Mouse (Mus musculus) embryo, embryonic 10.5 days (tissue): ENCODE measurements at regions not wholly inside any gene's neighbourhood (a gene's known extent, or its start where the extent isn't known, plus 50 kb on each side); places are given as distances from the start of the nearest gene placed in this dataset.
A peak's percentile ranks its signal among the peaks of the same experiment; 100 is the strongest.

ENCODE experiments used
- DNase-seq: peaks from one replicate; pipeline ENCODE4 v3.0.0-alpha.2; 2015; ENCODE audit warnings: low spot score

DNA sequence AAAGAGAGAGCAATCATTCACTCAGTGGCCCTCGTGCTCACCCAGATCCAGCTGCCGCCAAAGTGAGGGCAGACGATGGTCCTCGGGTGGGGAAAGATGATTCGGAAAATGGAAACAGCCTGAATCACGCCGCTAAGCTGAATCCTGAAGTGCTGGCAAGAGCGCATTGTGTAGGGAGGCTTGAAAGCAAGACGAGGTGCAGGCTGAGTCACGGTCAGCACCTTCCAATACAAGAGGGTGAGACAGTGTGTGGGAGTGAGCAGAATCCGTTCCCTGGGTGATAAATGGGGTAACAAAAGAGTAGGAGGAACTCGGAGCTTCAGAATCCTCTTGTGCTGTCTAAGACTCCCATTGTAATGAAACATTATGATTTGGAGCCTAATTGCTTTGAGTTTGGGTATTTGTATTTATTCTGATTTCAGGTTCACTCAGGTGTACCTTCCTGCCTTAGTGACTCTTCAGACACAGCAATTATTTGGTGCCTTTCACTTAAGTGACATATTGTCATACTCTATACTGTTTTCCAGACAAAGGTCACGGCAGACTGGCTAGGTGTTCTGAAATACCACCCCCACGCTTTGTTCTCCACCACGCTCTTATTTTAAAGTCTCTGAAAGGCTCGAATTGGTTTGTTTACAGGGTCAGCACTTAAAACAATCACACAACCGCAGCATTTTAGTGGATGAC is 70.0 kb downstream of the Mbip start:
- peak; percentile 13 for DNase-seq

- no peak for DNase-seq
Measured at GRCm38 (mm10) chr12:56265049-56265448, 80.6 kb downstream of the Mbip start.

DNA sequence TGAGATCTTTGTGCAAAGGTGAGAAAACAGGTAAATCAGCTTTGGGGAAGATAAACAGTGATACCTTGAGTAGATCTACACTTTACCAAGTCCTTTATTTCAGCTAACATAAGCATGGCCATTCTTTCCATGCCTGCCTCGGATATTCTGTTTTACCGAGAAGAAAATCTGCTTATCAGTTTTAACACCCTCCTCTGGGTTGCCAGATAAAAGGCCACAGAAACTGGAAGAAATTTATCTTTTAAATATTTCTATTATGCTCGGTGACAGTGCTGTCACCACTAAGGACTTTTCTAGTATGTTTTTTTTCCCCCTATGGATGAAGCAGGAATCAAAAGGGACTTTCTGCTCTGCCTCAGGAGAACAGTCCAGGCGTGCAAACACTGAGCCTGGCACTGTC is 84.2 kb downstream of the Mbip start:
- no peak for DNase-seq

- peak; percentile 68 for DNase-seq
Measured at GRCm38 (mm10) chr12:56258401-56259050, 87.2 kb downstream of the Mbip start.

DNA sequence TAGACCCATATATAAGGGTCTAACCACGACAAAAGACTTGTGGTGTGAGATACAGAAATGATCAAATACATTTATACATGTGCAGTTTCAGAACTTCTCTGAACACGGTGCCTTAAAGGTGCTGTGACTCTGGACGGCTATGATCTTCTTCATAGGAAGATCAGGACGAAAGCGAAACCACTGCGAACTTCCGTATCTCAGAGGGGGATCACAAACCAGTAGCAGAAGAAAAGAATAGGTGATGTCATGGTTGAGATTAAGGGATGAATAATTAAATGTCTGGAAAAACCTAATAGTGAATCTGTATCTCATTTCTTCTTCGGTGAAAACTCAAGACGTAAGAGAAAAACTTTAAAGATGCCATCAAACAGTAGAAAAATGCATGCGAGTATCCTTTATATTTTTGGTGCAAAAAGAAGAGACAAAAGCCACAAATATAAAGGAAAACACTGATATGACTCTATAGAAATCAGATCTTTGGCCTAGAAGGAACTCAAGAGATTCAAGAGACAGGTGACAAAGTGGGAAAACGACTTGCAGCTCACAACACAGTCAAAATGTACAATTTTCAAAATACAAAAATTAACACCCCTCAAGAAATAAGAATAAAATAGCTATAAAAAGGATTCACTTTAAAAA is 89.3 kb downstream of the Mbip start:
- no peak for DNase-seq

DNA sequence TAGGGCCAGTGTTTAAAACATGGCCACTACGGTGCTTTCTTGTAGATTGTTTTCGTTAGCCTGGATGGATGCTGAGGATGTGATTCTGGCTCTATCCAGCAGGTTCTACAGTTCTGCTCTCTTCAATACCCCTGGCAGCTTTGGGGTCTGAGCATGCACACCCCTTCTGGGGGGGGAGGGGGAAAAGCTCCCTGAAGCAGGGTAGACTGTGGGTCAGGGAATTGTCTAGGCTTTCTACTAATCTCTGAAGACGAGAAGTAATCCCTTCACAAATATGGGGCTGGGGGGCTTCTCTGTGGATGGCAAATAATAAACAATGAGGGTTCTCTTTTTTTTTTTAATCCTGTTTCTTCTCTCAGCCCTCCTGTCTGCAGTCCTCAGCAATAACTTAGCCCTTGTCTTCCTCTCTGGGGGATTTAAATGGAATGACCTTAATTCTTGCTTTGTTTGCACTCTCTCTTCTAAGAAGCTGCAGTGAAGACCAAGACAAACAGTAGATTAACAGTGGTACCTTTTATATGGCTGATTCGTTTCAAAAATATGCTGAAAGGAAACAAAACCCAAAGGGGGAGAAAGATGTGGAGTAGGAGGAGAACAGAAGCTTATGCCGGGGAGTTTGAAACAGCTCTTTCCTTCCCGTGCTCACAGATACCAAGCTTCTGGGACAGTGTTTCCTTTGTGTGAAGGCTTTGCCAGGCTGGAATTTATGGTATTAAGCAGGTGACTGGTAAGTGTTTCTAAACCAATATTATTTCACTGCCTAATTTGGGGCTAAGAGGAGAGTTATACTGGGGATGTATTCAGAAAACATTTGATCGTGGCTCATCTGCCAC is 92.9 kb downstream of the Mbip start:
- no peak for DNase-seq

GRCm38 (mm10) chr12:56250262-56250661 is 95.4 kb downstream of the Mbip start:
- no peak for DNase-seq

- no peak for DNase-seq
Measured at GRCm38 (mm10) chr12:56246406-56246805, 99.3 kb downstream of the Mbip start.

DNA sequence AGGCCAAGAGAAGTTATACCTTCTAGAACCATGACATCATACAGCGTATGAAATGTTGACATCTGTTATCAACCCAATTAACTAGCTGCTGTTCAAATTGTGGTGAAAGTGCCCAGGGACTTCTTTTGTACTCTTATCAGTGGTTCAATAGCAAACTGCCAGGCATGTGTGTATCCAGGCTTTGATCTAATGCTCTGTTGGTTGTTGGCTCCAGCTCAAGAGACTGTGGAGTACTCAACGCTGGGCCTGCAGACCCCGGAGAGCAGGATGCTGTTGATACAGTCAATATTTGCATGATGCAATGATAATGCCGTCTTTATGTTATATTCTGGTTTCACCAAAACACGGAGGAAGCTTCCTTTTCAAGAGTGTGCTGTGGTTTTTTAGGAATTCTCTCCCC is 102.9 kb downstream of the Mbip start:
- DNase-seq, result no peak

GRCm38 (mm10) chr12:56241735-56242134 is 104.0 kb downstream of the Mbip start:
- peak; percentile 82 for DNase-seq

DNA sequence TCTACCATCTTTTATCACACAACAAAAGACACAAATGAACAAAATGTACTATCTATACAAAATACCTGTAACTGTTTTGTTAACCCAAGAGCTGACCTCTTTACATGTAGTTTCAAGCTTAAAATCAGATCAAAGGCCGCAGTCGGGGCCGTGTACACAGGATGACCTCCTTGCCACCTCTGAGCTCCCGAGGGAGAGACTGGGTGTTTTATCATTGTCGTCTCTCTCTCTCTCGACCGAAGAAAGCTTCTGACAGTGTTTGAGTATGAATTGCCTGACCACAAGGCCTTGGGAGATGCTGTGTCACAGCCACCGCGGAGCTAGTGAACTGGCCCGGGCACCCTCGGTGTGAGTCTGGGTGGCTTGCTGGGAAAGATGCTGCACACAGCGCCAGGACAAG is 105.5 kb downstream of the Mbip start:
- peak; percentile 54 for DNase-seq

GRCm38 (mm10) chr12:56234571-56234970 is 111.1 kb downstream of the Mbip start:
- DNase-seq, result no peak

GRCm38 (mm10) chr12:56233209-56233608 is 112.5 kb downstream of the Mbip start:
- no peak for DNase-seq

DNA sequence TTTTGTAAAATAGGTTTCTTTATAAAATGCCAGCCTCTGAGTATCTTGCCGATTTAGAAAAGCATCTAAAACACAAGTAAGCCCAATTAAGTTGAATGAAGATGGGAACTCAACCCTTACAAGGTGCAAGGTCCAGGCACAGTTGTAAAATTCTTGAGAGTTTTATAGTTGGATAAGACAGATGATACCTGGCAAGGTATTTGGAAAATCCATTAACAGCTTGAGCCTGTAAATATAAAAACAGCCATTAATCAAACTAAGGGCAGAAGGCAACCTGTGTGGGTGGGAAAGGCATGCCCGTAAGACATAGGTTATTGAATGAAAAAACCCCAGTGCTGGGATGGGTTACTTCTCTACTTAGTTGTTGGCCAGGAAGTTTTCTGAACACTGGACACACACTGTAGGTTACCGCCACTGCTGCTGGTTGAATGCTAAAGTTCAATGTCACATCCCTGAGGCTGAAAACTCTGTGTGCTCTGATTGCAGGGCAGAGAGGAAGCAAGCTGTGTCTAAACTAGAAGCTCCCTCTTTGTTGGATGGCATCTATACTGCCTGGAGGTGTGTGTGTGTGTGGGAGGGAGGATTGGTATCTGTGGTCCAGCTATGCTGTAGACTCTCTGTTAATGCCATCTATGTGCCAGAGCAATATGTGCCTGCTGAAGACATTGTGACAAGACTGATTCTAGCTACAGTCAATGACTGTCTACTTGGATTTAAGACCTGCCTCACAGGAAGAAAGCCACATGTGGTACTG is 121.4 kb downstream of the Mbip start:
- DNase-seq, result no peak

GRCm38 (mm10) chr12:56193524-56193923 is 152.2 kb downstream of the Mbip start:
- DNase-seq, result no peak

- DNase-seq, result no peak
Measured at GRCm38 (mm10) chr12:56189562-56189961, 156.1 kb downstream of the Mbip start.

DNA sequence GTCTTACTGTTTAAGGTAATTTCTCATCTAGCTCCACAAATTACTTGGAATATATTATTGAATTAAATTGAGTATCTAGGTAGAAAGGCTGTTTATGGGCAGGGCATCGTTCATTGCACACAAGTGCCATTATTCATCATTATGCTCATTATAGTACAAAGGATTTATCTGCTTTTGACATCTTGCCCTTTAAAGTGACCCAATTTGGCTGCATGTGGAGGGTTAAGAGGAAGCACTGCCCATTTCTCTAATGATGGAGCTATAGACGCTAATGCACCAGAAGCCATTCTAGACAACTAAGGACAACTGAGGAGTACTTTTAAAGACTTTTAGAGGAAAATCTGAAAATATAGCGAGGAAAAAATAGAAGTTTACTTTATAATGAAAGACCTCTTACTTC is 185.0 kb downstream of the Mbip start:
- no peak for DNase-seq

DNA sequence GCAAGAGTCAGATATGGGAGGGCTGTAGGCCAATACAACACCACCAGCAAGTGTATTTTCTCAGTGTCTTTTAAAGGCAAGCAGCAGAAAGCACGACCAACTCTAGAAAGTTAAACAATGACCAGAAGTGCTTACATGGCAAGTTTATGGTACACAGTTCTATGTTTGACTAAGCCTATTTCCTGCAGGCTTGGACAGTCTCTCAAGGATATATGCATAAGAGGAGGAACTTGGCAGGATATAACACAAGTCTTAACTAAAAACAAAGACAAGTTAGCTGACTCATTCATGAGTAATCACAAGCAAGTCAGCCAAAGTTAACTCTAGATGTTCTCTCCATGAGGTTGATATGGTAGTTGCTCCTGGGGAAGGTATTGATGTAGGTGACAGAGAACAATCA is 201.3 kb downstream of the Mbip start:
- DNase-seq, result no peak

DNA sequence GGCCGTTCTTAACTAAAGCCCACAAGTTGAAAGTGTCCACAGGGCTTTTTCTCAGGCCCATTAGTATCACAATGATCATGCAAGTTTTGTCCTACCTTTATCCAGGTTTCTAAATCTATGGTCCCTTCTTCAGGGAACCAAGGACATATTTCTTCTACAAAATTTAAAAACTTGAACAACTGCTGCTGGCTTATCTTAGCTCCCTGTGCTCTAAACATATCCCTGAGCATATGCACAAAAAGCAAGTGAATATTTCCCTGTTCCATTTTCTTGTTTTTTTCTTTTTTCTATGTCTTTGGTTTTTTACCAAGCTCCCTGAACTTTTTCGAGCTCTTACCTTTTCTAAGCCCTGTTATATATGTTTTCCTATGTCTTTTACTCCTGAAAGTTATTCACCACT is 201.9 kb downstream of the Mbip start:
- DNase-seq, result no peak

DNA sequence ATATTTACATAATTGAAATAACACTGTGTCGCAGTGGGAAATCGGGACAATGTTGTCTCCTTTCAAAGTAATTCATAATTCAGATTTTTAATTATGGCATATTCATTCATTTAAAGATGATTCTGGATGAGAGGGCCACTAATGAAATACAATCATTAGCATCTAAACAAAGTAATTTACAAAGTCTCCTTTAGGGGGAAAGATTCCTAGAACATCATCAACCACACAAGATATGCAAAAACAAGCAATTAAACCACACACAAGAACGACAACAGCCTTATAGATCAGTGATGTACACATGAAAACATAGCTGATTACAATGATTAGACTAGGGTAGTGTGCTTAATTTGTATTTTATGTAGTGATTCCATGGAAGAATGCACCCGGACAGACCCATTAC is 231.2 kb downstream of the Mbip start:
- DNase-seq, result no peak

DNA sequence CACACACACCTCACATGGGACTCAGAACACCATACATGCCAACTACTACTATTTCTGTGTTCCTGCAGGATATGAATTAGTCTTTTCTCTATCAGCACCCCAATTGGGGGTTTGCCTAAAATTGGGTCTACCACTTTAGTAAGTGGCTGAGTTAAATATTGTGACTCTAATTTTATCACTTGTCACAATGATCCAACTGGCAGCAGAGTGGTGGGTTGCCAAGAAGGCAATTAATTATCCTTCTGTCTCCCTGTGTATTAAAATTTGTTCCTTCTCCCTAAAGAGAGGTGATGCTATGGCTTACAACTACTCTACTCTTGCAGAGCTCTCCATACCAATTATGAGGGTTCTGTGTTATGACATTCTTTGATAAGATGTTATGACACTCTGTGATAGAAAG is 245.3 kb downstream of the Brms1l start:
- DNase-seq, result no peak

GRCm38 (mm10) chr12:56064183-56064582 is 228.1 kb downstream of the Brms1l start:
- no peak for DNase-seq
